Mouse (Mus musculus) forebrain, postnatal 0 days (tissue): Measurements from ENCODE around the gene Zfp143. TPM values are rescaled to one million over a fixed set of nuclear protein-coding genes. Genes with fewer than 3 reads are reported as not detected.
"Not testable (repeated sequence)": the region's sequence is repeated elsewhere in the genome, so short reads cannot be mapped to it uniquely, and the experiment has no call there.

ENCODE experiments used
- ATAC-seq: fragments of 200-750 bp; cut with Nextera tagmentation; 2 replicates; pipeline ENCODE4 v1.8.0; 2017; ENCODE audit warnings: mild to moderate bottlenecking, moderate library complexity
- DNase-seq: peaks from one replicate; pipeline ENCODE4 v3.0.0-alpha.2; 2015
- H3K27ac ChIP-seq: fragments of 300-500 bp; sonication (generic); 2 replicates; pipeline ENCODE4 v1.5.1; 2014; ENCODE audit warnings: low read depth, mild to moderate bottlenecking, antibody characterized with exemption, low read length, moderate library complexity, mixed read lengths
- H3K27me3 ChIP-seq: fragments of 300-500 bp; sonication (generic); 2 replicates; pipeline ENCODE4 v1.6.1; 2014; ENCODE audit warnings: mild to moderate bottlenecking, low read length, mixed read lengths; ENCODE audit not compliant: insufficient read depth
- H3K36me3 ChIP-seq: fragments of 300-500 bp; sonication (generic); 2 replicates; pipeline ENCODE4 v1.6.1; 2014; ENCODE audit warnings: mild to moderate bottlenecking, moderate library complexity; ENCODE audit not compliant: insufficient read depth
- H3K4me1 ChIP-seq: fragments of 300-500 bp; sonication (generic); 2 replicates; pipeline ENCODE4 v1.6.1; 2014; ENCODE audit warnings: antibody characterized with exemption; ENCODE audit not compliant: insufficient read depth
- H3K4me2 ChIP-seq: fragments of 300-500 bp; sonication (generic); 2 replicates; pipeline ENCODE4 v1.6.1; 2014; ENCODE audit warnings: low read depth, mild to moderate bottlenecking, moderate library complexity
- H3K4me3 ChIP-seq: fragments of 300-500 bp; sonication (generic); 2 replicates; pipeline ENCODE4 v1.5.1; 2014; ENCODE audit warnings: low read depth, low read length, mixed read lengths
- H3K9ac ChIP-seq: fragments of 300-500 bp; sonication (generic); 2 replicates; pipeline ENCODE4 v1.6.1; 2014; ENCODE audit warnings: mild to moderate bottlenecking
- H3K9me3 ChIP-seq: fragments of 300-500 bp; sonication (generic); 2 replicates; pipeline ENCODE4 v1.6.1; 2016; ENCODE audit warnings: low read length
- CTCF ChIP-seq: sonication (generic); IDR thresholded peaks from 2 replicates; pipeline ENCODE4 v1.5.1; 2016; ENCODE audit warnings: antibody characterized with exemption, control low read depth, low read depth
- WGBS: fragments of 180-500 bp; shearing (Covaris S2); extraction: QIAGEN DNeasy Blood & Tissue Kit; methylation state at CpG from one replicate; pipeline ENCODE4 v1.1.7; 2014; 5-methylcytosine and 5-hydroxymethylcytosine counted together
- polyA plus RNA-seq: library from polyadenylated mRNA; unstranded; fragments of >200 nt; fragmentation: Nextera tagmentation; extraction: Ambion mirVana; gene quantifications from 2 replicates; pipeline ENCODE4 v1.2.1, GENCODE M21; 2015
- total RNA-seq: library from RNA; depleted of rRNA; stranded (reverse); fragments of >200 nt; gene quantifications from 2 replicates; pipeline ENCODE4 v1.2.3, GENCODE M21; 2014

The Zfp143 gene
- total and polyA plus RNA-seq, 2 experiments from 2014 or later = 6.7 to 12.2 TPM

DNA sequence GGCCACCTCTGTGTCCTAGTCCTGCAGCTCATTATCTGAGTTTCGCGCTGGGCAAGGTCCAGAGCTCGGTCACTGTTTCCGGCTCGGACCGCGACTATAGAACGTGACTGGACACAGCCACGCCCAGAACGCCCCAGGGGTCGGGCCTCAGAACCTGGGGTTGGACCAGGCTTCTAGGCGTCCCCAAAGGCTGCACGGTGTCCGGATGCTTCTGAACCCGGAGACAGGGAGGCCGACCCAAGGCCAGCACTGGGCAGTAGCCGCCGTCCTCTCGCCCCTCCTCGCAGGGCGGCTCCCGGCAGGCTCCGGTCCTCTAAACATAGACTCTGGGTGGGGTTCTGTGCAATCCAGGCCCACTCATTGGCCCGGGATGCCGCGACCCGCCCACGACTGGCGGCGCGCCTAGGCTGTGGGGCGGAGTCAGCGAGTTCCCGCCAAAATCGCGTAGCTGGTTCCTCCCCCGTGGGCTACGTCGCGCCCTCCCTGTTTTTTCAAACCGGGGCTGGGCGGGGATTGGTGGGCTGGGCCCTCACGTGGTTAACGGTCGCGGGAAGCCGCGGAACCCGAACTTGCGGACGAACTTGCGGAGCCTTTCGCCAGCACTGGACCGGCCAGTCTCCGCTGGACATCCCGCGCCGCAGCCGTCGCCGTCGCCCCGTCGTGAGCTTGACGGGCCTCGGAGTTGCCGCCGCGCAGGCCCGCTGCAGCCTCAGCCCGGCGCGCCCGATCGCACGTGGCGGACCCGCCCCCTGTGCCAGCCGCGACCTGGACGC lies 60.7 kb downstream of the Zfp143 start, which contains the start of gene Wee1:
TSS of gene Wee1 (plus strand) at position 531 of the 773 bp plus-strand sequence.
- Histone ChIP-seq H3K27me3 (no peaks in the 10 kb centered on the region), H3K9ac (peak within 1 kb of the TSS; percentile 59), H3K9me3 (no peaks in the 10 kb centered on the region), H3K4me2 (peak within 1 kb of the TSS; percentile 94), H3K4me1 (no peaks in the 10 kb centered on the region), H3K36me3 (no peaks in the 10 kb centered on the region), H3K27ac (peak within 1 kb of the TSS; percentile 77), H3K4me3 (peak within 1 kb of the TSS; percentile 71)
- WGBS = 1% methylated on average over 80 of the region's 81 CpGs
- no peak for TF ChIP-seq CTCF
- peak; percentile 99 for DNase-seq
- peak; percentile 96 for ATAC-seq

DNA sequence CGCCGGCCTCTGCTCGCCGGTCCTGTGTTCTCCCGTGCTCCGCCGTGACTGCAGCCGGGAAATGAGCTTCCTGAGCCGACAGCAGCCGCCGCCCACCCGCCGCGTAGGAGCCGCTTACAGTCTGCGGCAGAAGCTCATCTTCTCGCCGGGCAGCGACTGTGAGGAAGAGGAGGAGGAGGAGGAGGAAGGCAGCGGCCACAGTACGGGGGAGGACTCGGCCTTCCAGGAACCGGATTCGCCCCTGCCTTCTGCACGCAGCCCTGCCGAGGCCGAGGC lies 61.2 kb downstream of the Zfp143 start:
- Histone ChIP-seq H3K27ac (peak overlapping the region; percentile 77), H3K4me1 (no peaks in the 10 kb centered on the region), H3K9ac (peak overlapping the region; percentile 57), H3K9me3 (no peaks in the 10 kb centered on the region), H3K27me3 (no peaks in the 10 kb centered on the region), H3K4me2 (peak overlapping the region; percentile 94), H3K36me3 (no peaks in the 10 kb centered on the region), H3K4me3 (peak overlapping the region; percentile 71)
- no peak for TF ChIP-seq CTCF
- DNase-seq (no peak), ATAC-seq (no peak)
- WGBS = 4% methylated on average over 24 of the region's 27 CpGs

DNA sequence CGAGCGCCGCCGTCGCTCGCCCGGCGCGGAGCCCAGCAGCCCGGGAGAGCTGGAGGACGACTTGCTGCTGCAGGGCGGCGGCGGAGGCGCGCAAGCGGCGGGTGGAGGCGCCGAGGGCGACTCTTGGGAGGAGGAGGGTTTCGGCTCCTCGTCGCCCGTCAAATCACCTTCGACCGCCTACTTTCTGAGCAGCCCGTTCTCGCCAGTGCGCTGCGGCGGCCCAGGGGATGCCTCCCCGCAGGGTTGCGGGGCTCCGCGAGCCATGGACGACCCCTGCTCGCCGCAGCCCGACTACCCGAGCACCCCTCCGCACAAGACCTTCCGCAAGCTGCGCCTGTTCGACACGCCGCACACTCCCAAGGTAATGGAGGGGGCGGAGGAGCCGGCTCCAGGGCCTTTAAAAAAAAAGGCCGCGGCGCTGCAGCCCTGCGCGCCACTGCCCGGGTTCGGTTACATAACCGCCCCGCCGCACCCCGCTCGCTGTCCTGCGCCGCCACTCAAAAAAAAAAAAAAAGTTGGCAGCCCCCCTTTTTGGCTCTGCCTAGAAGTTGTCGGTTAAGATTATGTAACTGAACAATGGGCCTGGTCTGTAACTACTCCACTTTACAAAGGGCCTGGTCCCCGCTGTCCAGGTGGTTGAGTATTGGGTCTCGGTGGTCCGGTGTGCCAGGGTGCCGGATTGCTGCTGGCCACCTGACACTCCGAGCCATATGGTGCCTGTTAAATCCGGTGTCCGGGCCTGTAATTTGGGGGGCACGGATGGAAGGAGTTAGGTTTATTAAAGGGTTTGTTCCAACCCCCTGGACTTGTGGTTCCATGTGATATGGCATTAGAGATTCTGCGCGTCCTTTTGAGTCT lies 61.8 kb downstream of the Zfp143 start:
- no peak for TF ChIP-seq CTCF
- Histone ChIP-seq H3K4me1 (no peaks in the 10 kb centered on the region), H3K4me2 (peak overlapping the region; percentile 94), H3K9ac (peak overlapping the region; percentile 57), H3K27ac (peak overlapping the region; percentile 77), H3K9me3 (no peaks in the 10 kb centered on the region), H3K4me3 (peak overlapping the region; percentile 71), H3K36me3 (no peaks in the 10 kb centered on the region), H3K27me3 (no peaks in the 10 kb centered on the region)
- DNase-seq (peak; percentile 62), ATAC-seq (peak; percentile 32)
- WGBS = under 1% methylated on average over 68 of the region's 74 CpGs

DNA sequence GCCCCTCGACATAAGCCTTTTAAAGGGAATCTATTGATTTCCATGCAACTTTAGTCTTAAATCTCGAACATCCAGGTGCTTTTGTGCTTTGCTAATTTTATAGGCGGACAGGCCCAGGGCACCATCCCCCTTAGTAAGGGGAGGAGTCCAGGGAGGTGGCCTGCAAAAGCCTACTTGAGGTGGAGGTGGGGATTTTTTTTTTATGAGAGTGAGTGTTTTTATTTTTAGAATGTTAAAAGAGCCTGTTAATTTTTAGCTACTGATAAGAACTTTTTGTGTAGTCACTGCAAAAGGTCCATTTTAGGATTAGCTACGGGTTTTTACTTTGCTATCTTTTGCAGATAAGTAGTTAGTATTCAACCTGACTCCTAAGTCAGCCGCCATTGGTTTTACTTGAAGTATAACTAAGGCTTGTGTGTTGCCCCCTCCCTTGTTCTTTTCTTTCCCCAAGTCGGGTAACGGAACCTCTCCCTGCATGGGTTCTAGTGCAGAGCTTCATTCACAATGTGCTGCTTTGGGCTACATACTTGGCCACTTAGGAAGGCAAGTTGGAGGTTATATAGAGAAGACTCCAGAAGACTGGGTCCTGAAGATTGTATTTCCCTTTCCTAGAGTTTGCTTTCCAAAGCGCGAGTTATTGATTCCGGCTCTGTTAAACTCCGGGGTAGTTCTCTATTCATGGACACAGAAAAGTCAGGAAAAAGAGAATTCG lies 63.0 kb downstream of the Zfp143 start:
- H3K4me2 ChIP-seq = peak overlapping the region; percentile 94
- H3K9ac ChIP-seq = no peak overlapping the region
- H3K27ac ChIP-seq = no peak overlapping the region
- H3K4me1 ChIP-seq = no peaks in the 10 kb centered on the region
- no peaks in the 10 kb centered on the region for H3K27me3 ChIP-seq
- WGBS = 52% methylated on average over 12 of the region's 12 CpGs
- ATAC-seq (no peak), DNase-seq (no peak)
- H3K9me3 ChIP-seq = no peaks in the 10 kb centered on the region
- no peak overlapping the region for H3K4me3 ChIP-seq
- no peak for TF ChIP-seq CTCF
- no peaks in the 10 kb centered on the region for H3K36me3 ChIP-seq

DNA sequence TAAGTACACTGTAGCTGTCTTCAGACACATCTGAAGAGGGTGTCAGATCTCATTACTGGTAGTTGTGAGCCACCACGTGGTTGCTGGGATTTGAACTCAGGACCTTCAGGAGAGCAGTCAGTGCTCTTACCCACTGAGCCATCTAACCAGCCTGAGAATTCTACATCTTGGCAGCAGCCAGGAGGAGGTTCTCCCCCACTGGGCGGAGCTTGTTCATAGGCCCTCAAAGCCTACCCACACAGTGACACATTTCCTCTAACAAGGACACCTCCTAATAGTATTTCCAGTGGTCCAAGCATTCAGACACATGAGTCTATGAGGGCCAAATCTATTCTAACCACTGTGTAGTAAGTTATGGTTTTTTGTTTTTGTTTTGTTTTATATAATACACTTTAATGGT lies 67.5 kb downstream of the Zfp143 start:
- Histone ChIP-seq H3K27me3 (no peaks in the 10 kb centered on the region), H3K4me1 (no peaks in the 10 kb centered on the region), H3K9me3 (no peaks in the 10 kb centered on the region), H3K4me2 (no peak overlapping the region), H3K4me3 (no peak overlapping the region), H3K9ac (no peak overlapping the region), H3K36me3 (no peaks in the 10 kb centered on the region), H3K27ac (no peak overlapping the region)
- no peak for TF ChIP-seq CTCF
- ATAC-seq = no peak
- WGBS = 87% methylated on average over 2 of the region's 2 CpGs
- no peak for DNase-seq

DNA sequence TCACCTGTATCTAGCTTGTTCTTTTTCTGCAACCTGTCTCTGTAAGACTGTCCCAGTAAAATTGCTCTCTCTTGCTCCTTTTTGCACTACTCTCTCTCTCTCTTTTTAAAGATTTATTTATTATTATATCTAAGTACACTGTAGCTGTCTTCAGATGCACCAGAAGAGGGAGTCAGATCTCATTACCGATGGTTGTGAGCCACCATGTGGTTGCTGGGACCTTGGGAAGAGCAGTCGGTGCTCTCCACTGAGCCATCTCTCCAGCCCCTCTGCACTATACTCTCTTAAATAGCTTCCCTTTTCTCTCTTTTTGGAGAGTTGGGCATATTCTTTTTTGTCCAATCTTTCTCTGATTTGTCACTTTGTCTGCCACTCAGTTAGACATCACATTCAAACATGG lies 71.3 kb downstream of the Zfp143 start:
- WGBS = 89% methylated on average over 2 of the region's 2 CpGs
- not testable (repeated sequence) for H3K9me3 ChIP-seq, H3K36me3 ChIP-seq, ATAC-seq, H3K27ac ChIP-seq, H3K4me1 ChIP-seq, H3K4me2 ChIP-seq, H3K27me3 ChIP-seq, H3K9ac ChIP-seq, H3K4me3 ChIP-seq, DNase-seq
